Mouse (Mus musculus) lung, adult 2 months (tissue): ENCODE measurements around the gene Mepe.

Experiments used
- CTCF ChIP-seq: fragments of 200-500 bp; IDR thresholded peaks from 2 replicates; pipeline ENCODE4 v1.5.1; 2011; ENCODE audit warnings: mild to moderate bottlenecking, low read length, control low read depth; ENCODE audit not compliant: insufficient read depth
- POLR2A ChIP-seq: fragments of 200-500 bp; IDR thresholded peaks from 2 replicates; pipeline ENCODE4 v1.6.1; 2011; ENCODE audit warnings: low read depth, mild to moderate bottlenecking, control low read depth, low read length, borderline replicate concordance; ENCODE audit errors: extremely low read depth

DNA sequence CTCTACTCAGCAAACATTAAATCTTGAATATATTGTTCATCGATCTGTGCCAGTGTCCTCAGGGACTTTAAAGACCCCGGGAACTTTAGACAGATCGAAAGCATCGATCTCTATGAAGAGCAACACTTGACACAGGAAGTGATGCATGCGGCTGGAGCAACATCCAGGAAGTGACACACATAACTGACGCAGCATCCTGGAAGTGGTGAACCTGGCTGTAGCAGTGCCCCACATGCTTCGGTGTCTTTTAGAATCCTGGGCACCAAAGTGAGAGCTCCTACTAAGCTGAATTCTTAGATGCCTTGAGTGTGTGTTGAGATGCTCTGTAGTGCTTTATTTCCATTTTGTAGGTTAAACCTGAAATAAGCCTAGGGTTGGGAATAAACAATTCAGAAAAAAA lies 59.4 kb downstream of the Mepe start:
- TF ChIP-seq CTCF (no peak), POLR2A (no peak)
